Mouse (Mus musculus): ENCODE results near the gene Crtc2. TPM values are rescaled to one million over a fixed set of nuclear protein-coding genes. Genes with fewer than 3 reads are reported as not detected.
A peak's percentile ranks its signal among the peaks of the same experiment; 100 is the strongest.

Crtc2 gene
- total RNA-seq, 1 experiment: 9.8 TPM

DNA sequence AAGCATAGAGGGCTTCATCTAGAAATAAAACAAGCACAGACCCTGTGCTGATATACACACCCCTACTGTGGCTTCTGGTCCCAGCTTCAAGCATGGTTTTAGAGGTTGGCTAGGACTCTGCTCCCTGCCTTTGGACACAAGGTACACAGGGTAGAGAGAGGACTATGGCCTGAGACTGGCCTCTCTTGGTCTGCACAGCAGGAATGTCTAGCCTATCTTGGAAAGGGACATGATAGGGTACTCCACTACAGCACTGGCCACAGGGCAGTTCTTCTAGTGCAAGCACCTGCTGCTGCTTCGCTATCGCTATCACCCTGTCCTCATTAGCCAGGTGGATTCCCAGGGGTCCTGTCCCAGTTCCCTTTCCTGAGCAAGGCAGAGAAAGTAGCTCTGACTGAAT lies 12.7 kb upstream of the Crtc2 start:
- H3K4me1 ChIP-seq (ENCODE audit: control insufficient read depth in 2 of 2, insufficient read depth in 2 of 2, low read length in 2 of 2, poor library complexity in 1 of 2): peaks cover 0 to 11% of the 10 kb centered on the region in 2 experiments; a peak in 1 of 4 replicates
- H3K9me3 ChIP-seq (ENCODE audit: control insufficient read depth, insufficient read depth, low read depth, low read length): no peaks in the 10 kb centered on the region
- no peak overlapping the region for H3K27ac ChIP-seq (ENCODE audit: insufficient read depth, low read depth, low read length, poor library complexity, severe bottlenecking)
- no peaks in the 10 kb centered on the region for H3K36me3 ChIP-seq (ENCODE audit: control insufficient read depth, insufficient read depth, low read length, poor library complexity, severe bottlenecking)
- TF ChIP-seq MAFK (IDR thresholded peaks at IDR 0.05; ENCODE audit: insufficient read depth, low read depth, low read length) (no peak), ZNF384 (IDR thresholded peaks at IDR 0.05; ENCODE audit: low read depth, low read length) (no peak), ZC3H11A (IDR thresholded peaks at IDR 0.05; ENCODE audit: borderline replicate concordance, low read depth, low read length) (no peak), HCFC1 (IDR thresholded peaks at IDR 0.05; ENCODE audit: borderline replicate concordance, insufficient read depth, low read length) (no peak), CHD2 (IDR thresholded peaks at IDR 0.05; ENCODE audit: low read depth, low read length) (no peak)
- no peak overlapping the region for H3K9ac ChIP-seq (ENCODE audit: insufficient read depth, low read depth, low read length, poor library complexity, severe bottlenecking)
- in situ Hi-C loops (cut with MboI; ENCODE audit: low sequenced_read_pairs in 2 of 2, unreplicated experiment in 2 of 2): no loop called here
- H3K4me3 ChIP-seq (ENCODE audit: insufficient read depth in 1 of 2, low read depth in 1 of 2, low read length in 2 of 2, poor library complexity in 1 of 2, severe bottlenecking in 1 of 2): no peak overlapping the region
- no peak for DNase-seq (ENCODE audit: low read depth, low spot score)

- H3K36me3 ChIP-seq (ENCODE audit: control insufficient read depth, insufficient read depth, low read length, poor library complexity, severe bottlenecking): no peaks in the 10 kb centered on the region
- no peak overlapping the region for H3K9ac ChIP-seq (ENCODE audit: insufficient read depth, low read depth, low read length, poor library complexity, severe bottlenecking)
- H3K4me3 ChIP-seq (ENCODE audit: insufficient read depth in 1 of 2, low read depth in 1 of 2, low read length in 2 of 2, poor library complexity in 1 of 2, severe bottlenecking in 1 of 2): no peak overlapping the region
- H3K4me1 ChIP-seq (ENCODE audit: control insufficient read depth in 2 of 2, insufficient read depth in 2 of 2, low read length in 2 of 2, poor library complexity in 1 of 2): peaks cover 0 to 13% of the 10 kb centered on the region in 2 experiments; a peak in 2 of 4 replicates
- H3K9me3 ChIP-seq (ENCODE audit: control insufficient read depth, insufficient read depth, low read depth, low read length): no peaks in the 10 kb centered on the region
- H3K27ac ChIP-seq (ENCODE audit: insufficient read depth, low read depth, low read length, poor library complexity, severe bottlenecking): no peak overlapping the region
- no peak for DNase-seq (ENCODE audit: low read depth, low spot score)
- TF ChIP-seq ZC3H11A (IDR thresholded peaks at IDR 0.05; ENCODE audit: borderline replicate concordance, low read depth, low read length): no peak
- no peak for TF ChIP-seq ZNF384 (IDR thresholded peaks at IDR 0.05; ENCODE audit: low read depth, low read length)
- no peak for TF ChIP-seq HCFC1 (IDR thresholded peaks at IDR 0.05; ENCODE audit: borderline replicate concordance, insufficient read depth, low read length)
- no peak for TF ChIP-seq MAFK (IDR thresholded peaks at IDR 0.05; ENCODE audit: insufficient read depth, low read depth, low read length)
- TF ChIP-seq CHD2 (IDR thresholded peaks at IDR 0.05; ENCODE audit: low read depth, low read length): no peak
- in situ Hi-C loops (cut with MboI; ENCODE audit: low sequenced_read_pairs in 2 of 2, unreplicated experiment in 2 of 2): no loop called here
These were observed 12.1 kb upstream of the Crtc2 start for GRCm38 (mm10) chr3:90241669-90242358.

GRCm38 (mm10) chr3:90242984-90243775 lies 10.8 kb upstream of the Crtc2 start, which contains the start of gene Creb3l4:
Gene Creb3l4, minus strand, starts transcription at chr3:90243512.
- no peak for TF ChIP-seq CHD2 (IDR thresholded peaks at IDR 0.05; ENCODE audit: low read depth, low read length)
- no peak for TF ChIP-seq MAFK (IDR thresholded peaks at IDR 0.05; ENCODE audit: insufficient read depth, low read depth, low read length)
- TF ChIP-seq ZNF384 (IDR thresholded peaks at IDR 0.05; ENCODE audit: low read depth, low read length): no peak
- no peak for TF ChIP-seq ZC3H11A (IDR thresholded peaks at IDR 0.05; ENCODE audit: borderline replicate concordance, low read depth, low read length)
- TF ChIP-seq HCFC1 (IDR thresholded peaks at IDR 0.05; ENCODE audit: borderline replicate concordance, insufficient read depth, low read length): no peak
- in situ Hi-C loops (cut with MboI; ENCODE audit: low sequenced_read_pairs in 2 of 2, unreplicated experiment in 2 of 2): no loop called here
- Histone ChIP-seq H3K4me1 (ENCODE audit: control insufficient read depth in 2 of 2, insufficient read depth in 2 of 2, low read length in 2 of 2, poor library complexity in 1 of 2) (peaks cover 0 to 13% of the 10 kb centered on the region in 2 experiments; a peak in 2 of 4 replicates), H3K9ac (ENCODE audit: insufficient read depth, low read depth, low read length, poor library complexity, severe bottlenecking) (peak within 1 kb of the TSS; percentile 34), H3K4me3 (ENCODE audit: insufficient read depth in 1 of 2, low read depth in 1 of 2, low read length in 2 of 2, poor library complexity in 1 of 2, severe bottlenecking in 1 of 2) (peak within 1 kb of the TSS; percentile 26 to 37), H3K27ac (ENCODE audit: insufficient read depth, low read depth, low read length, poor library complexity, severe bottlenecking) (no peak within 1 kb of the TSS; the same call in 1 of the 2 replicates), H3K9me3 (ENCODE audit: control insufficient read depth, insufficient read depth, low read depth, low read length) (no peaks in the 10 kb centered on the region), H3K36me3 (ENCODE audit: control insufficient read depth, insufficient read depth, low read length, poor library complexity, severe bottlenecking) (no peaks in the 10 kb centered on the region)
- peak; percentile 75 for DNase-seq (ENCODE audit: low read depth, low spot score)

- Histone ChIP-seq H3K36me3 (ENCODE audit: control insufficient read depth, insufficient read depth, low read length, poor library complexity, severe bottlenecking) (no peaks in the 10 kb centered on the region), H3K9me3 (ENCODE audit: control insufficient read depth, insufficient read depth, low read depth, low read length) (no peaks in the 10 kb centered on the region), H3K4me1 (ENCODE audit: control insufficient read depth in 2 of 2, insufficient read depth in 2 of 2, low read length in 2 of 2, poor library complexity in 1 of 2) (peaks cover 0 to 13% of the 10 kb centered on the region in 2 experiments; a peak in 2 of 4 replicates), H3K4me3 (ENCODE audit: insufficient read depth in 1 of 2, low read depth in 1 of 2, low read length in 2 of 2, poor library complexity in 1 of 2, severe bottlenecking in 1 of 2) (no peak overlapping the region), H3K9ac (ENCODE audit: insufficient read depth, low read depth, low read length, poor library complexity, severe bottlenecking) (no peak overlapping the region), H3K27ac (ENCODE audit: insufficient read depth, low read depth, low read length, poor library complexity, severe bottlenecking) (no peak overlapping the region)
- no peak for DNase-seq (ENCODE audit: low read depth, low spot score)
- in situ Hi-C loops (cut with MboI; ENCODE audit: low sequenced_read_pairs in 2 of 2, unreplicated experiment in 2 of 2): no loop called here
- no peak for TF ChIP-seq HCFC1 (IDR thresholded peaks at IDR 0.05; ENCODE audit: borderline replicate concordance, insufficient read depth, low read length)
- TF ChIP-seq CHD2 (IDR thresholded peaks at IDR 0.05; ENCODE audit: low read depth, low read length): no peak
- no peak for TF ChIP-seq ZNF384 (IDR thresholded peaks at IDR 0.05; ENCODE audit: low read depth, low read length)
These were observed 8.6 kb upstream of the Crtc2 start for GRCm38 (mm10) chr3:90245406-90245805.
